11 mouse cellular contexts compared by ENCODE assay signal in the genomic region with DNA sequence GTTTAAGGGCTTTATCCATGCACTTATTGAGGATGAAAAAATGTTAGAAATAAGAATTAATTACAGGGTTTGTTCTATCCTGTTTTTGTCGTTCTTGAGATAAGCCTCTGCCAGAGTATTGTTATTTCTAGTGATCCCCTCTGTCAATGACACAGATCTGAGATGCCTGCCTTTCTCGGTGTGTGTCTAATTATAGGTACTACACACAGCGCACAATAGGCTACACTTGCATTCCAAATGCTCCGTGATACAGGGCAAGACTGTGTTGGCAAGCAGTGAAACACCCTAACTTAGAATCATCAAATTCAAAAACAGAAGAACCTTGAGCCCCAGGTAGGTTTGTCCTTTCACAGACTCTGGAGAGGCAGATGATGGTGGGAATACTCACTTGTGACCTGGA.
"Had no signal": no experiment of that assay in that cellular context is flagged by ENCODE, and none has a peak within 500 bp of the region (broad histone marks: within the 10 kb centered on the region; RNA-seq: fewer than 3 reads in every experiment).

No protein-coding gene starts in this region.

- H3K27me3 ChIP-seq: liver, embryonic 13.5 days had no signal

- H3K27ac ChIP-seq: left cerebral cortex, adult 2 months; liver, embryonic 13.5 days had no signal

- H3K4me3 ChIP-seq: left cerebral cortex, adult 2 months; liver, embryonic 13.5 days had no signal

- H3K36me3 ChIP-seq: liver, embryonic 13.5 days had no signal

- H3K9ac ChIP-seq: liver, embryonic 13.5 days had no signal

- DNase-seq: kidney, postnatal 36 days; layer of hippocampus, postnatal 36 days; liver, embryonic 13.5 days; lung, adult 2 months; lung, postnatal 14 days; lung, postnatal 4 days; midbrain, embryonic 14.5 days; thymus, adult 18-20 months; thymus, postnatal 36 days had no signal

- H3K4me1 ChIP-seq: liver, embryonic 13.5 days had no signal

- H3K4me2 ChIP-seq: liver, embryonic 13.5 days; midbrain, embryonic 11.5 days had no signal

- H3K9me3 ChIP-seq: liver, embryonic 13.5 days had no signal
